Mouse (Mus musculus) c-Kit-positive CD71-positive TER-119-negative erythroid progenitor cells, embryonic 14.5 days (primary cell): ENCODE data around the gene Vwce.

ENCODE experiments used
- DNase-seq: peaks from one replicate; pipeline ENCODE4 v3.0.0-alpha.2; 2013; ENCODE audit warnings: low read depth

The Vwce gene

GRCm38 (mm10) chr19:10715476-10715875, 81.5 kb downstream of the Vwce start:
- no peak for DNase-seq
